Mouse (Mus musculus): ENCODE results near the gene Pex5l. TPM values are rescaled to one million over a fixed set of nuclear protein-coding genes. Genes with fewer than 3 reads are reported as not detected.

The Pex5l gene
- polyA plus RNA-seq, 1 experiment from 2014 or later: 2.9 TPM

DNA sequence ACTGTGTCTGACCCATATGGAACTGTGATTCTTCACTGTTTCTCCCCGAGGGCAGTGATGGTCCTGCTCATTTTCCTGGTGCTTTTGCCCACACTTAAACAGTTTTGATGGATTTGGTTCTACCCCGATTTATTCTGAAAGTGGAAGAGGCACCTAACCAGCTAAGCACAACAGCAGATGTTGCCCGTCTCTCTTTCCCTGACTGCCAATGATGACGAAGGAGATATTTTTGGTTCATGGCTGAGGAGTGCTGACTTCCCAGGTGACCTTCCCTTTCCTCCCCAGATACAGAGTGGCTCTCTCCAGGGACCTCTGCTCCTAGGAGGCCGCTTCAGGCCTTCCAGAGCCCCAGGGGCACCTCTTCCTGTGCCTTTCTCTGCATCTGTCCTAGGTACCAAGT lies 155.2 kb downstream of the Pex5l start:
- Histone ChIP-seq H3K27ac (ENCODE audit: low read length) (no peak overlapping the region), H3K4me2 (ENCODE audit: low read length) (no peak overlapping the region), H3K27me3 (ENCODE audit: control insufficient read depth, insufficient read depth, low read depth, low read length) (no peaks in the 10 kb centered on the region), H3K9me3 (replicated peaks; ENCODE audit: control insufficient read depth, low read length, poor library complexity, severe bottlenecking) (no peaks in the 10 kb centered on the region), H3K4me3 (ENCODE audit: low read depth, low read length) (no peak overlapping the region), H3K36me3 (ENCODE audit: control insufficient read depth, insufficient read depth, low read length) (no peaks in the 10 kb centered on the region), H3K9ac (ENCODE audit: low read depth, low read length) (no peak overlapping the region), H3K4me1 (ENCODE audit: control insufficient read depth, insufficient read depth, low read length) (no peaks in the 10 kb centered on the region; the same call in 1 of the 2 replicates)
- no peak for ATAC-seq
- WGBS: 81% methylated on average over 5 of the region's 5 CpGs

DNA sequence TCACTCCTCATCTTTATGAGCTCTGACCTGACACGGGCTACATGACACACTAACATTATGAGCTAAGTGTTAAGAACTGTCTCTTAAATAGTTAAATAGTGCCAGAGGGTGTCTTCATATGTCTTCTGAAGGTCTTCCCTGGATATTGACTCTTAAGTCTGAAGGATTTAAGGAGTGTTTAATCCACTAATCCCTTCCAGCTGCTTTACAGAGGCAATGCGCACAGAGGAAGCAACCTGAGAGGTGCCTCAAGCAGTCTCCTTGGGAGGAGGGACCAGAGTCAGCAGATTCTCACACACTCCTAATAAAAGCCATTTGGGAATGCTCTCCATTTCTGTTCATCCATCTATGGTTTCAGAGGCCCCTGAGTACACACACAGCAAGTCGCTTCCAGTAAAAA lies 157.9 kb downstream of the Pex5l start:
- ATAC-seq: no peak
- Histone ChIP-seq H3K9ac (ENCODE audit: low read depth, low read length) (no peak overlapping the region), H3K4me2 (ENCODE audit: low read length) (no peak overlapping the region), H3K9me3 (replicated peaks; ENCODE audit: control insufficient read depth, low read length, poor library complexity, severe bottlenecking) (no peaks in the 10 kb centered on the region), H3K4me3 (ENCODE audit: low read depth, low read length) (no peak overlapping the region), H3K27ac (ENCODE audit: low read length) (no peak overlapping the region), H3K36me3 (ENCODE audit: control insufficient read depth, insufficient read depth, low read length) (no peaks in the 10 kb centered on the region), H3K4me1 (ENCODE audit: control insufficient read depth, insufficient read depth, low read length) (no peaks in the 10 kb centered on the region), H3K27me3 (ENCODE audit: control insufficient read depth, insufficient read depth, low read depth, low read length) (no peaks in the 10 kb centered on the region)
- 55% methylated on average over 3 of the region's 3 CpGs for WGBS

DNA sequence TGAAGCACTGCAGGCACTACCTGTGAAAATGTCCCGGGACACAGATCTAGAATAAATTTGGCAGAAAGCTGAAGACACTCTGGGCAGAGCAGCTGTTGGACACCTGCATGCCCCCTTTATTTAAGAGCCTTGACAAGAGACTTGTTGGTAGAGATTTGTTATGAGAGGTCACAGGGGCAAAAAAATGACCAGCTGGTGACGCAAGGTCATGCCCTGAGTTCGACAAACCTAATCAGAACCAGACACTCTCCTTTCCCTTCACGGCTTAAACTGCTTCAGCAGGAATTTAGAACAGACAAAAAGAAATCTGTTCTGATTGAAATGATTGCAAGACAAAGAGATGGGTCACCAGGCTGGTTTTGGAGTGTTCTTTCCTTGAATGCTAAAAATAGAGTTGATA lies 163.1 kb downstream of the Pex5l start:
- no peaks in the 10 kb centered on the region for H3K36me3 ChIP-seq (ENCODE audit: control insufficient read depth, insufficient read depth, low read length)
- WGBS: 66% methylated on average over 4 of the region's 4 CpGs

DNA sequence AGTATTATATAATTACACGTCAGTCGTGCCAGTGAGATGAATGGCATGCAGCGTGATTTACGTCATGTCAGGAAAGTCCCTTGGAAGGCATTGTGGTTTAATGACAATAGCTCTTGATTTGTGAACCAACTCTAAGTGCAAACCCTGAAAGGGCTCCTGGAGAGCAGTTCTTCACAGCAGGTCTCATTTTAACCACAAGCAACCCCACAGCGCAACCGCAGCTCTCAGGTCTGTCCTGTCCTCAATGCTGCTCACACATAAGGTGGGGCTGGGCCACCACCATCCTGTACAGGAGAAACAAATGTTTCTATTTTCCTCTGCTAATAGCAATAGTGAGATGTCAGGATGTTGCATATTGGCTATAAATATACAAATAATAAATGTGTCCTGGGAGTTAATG lies 163.8 kb downstream of the Pex5l start:
- H3K4me3 ChIP-seq (ENCODE audit: low read depth, low read length): no peak overlapping the region
- no peak overlapping the region for H3K9ac ChIP-seq (ENCODE audit: low read depth, low read length)
- WGBS: 36% methylated on average over 6 of the region's 6 CpGs
- H3K9me3 ChIP-seq (replicated peaks; ENCODE audit: control insufficient read depth, low read length, poor library complexity, severe bottlenecking): no peaks in the 10 kb centered on the region
- no peak overlapping the region for H3K27ac ChIP-seq (ENCODE audit: low read length)
- no peak overlapping the region for H3K4me2 ChIP-seq (ENCODE audit: low read length)
- no peak for ATAC-seq
- H3K4me1 ChIP-seq (ENCODE audit: control insufficient read depth, insufficient read depth, low read length): no peaks in the 10 kb centered on the region
- H3K36me3 ChIP-seq (ENCODE audit: control insufficient read depth, insufficient read depth, low read length): no peaks in the 10 kb centered on the region
- no peaks in the 10 kb centered on the region for H3K27me3 ChIP-seq (ENCODE audit: control insufficient read depth, insufficient read depth, low read depth, low read length)

More for the DNA sequence above, 163.1 kb downstream of the Pex5l start:
- Histone ChIP-seq H3K27ac (ENCODE audit: low read length) (no peak overlapping the region), H3K27me3 (ENCODE audit: control insufficient read depth, insufficient read depth, low read depth, low read length) (no peaks in the 10 kb centered on the region), H3K9ac (ENCODE audit: low read depth, low read length) (no peak overlapping the region), H3K4me1 (ENCODE audit: control insufficient read depth, insufficient read depth, low read length) (no peaks in the 10 kb centered on the region), H3K9me3 (replicated peaks; ENCODE audit: control insufficient read depth, low read length, poor library complexity, severe bottlenecking) (no peaks in the 10 kb centered on the region), H3K4me3 (ENCODE audit: low read depth, low read length) (no peak overlapping the region), H3K4me2 (ENCODE audit: low read length) (no peak overlapping the region)
- no peak for ATAC-seq

DNA sequence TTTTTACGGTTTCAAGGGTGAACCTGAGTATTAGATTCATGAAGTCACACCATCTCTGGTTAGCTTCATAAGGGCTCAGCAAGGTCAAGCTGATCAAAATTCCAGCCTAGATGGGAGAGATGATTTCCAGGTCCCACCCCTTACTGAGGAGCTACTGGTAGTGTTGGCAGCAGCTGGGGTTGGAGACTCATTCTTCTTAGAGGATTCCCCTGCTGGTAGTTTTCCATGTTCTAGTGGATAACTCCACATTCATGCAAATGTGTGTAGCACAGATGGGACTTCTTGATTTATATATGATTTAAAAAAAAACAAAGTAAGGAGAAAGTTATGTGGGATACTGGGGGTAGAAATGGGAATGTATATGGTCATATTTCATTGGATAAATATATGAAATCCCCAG lies 172.8 kb downstream of the Pex5l start:
- no peak overlapping the region for H3K9ac ChIP-seq (ENCODE audit: low read depth, low read length)
- no peak overlapping the region for H3K4me3 ChIP-seq (ENCODE audit: low read depth, low read length)
- no peaks in the 10 kb centered on the region for H3K36me3 ChIP-seq (ENCODE audit: control insufficient read depth, insufficient read depth, low read length)
- no peaks in the 10 kb centered on the region for H3K9me3 ChIP-seq (replicated peaks; ENCODE audit: control insufficient read depth, low read length, poor library complexity, severe bottlenecking)
- no peak overlapping the region for H3K4me2 ChIP-seq (ENCODE audit: low read length)
- no peaks in the 10 kb centered on the region for H3K27me3 ChIP-seq (ENCODE audit: control insufficient read depth, insufficient read depth, low read depth, low read length)
- no peak overlapping the region for H3K27ac ChIP-seq (ENCODE audit: low read length)
- no peak for ATAC-seq
- WGBS: 97% methylated on average over 1 of the region's 1 CpGs
- H3K4me1 ChIP-seq (ENCODE audit: control insufficient read depth, insufficient read depth, low read length): no peaks in the 10 kb centered on the region

DNA sequence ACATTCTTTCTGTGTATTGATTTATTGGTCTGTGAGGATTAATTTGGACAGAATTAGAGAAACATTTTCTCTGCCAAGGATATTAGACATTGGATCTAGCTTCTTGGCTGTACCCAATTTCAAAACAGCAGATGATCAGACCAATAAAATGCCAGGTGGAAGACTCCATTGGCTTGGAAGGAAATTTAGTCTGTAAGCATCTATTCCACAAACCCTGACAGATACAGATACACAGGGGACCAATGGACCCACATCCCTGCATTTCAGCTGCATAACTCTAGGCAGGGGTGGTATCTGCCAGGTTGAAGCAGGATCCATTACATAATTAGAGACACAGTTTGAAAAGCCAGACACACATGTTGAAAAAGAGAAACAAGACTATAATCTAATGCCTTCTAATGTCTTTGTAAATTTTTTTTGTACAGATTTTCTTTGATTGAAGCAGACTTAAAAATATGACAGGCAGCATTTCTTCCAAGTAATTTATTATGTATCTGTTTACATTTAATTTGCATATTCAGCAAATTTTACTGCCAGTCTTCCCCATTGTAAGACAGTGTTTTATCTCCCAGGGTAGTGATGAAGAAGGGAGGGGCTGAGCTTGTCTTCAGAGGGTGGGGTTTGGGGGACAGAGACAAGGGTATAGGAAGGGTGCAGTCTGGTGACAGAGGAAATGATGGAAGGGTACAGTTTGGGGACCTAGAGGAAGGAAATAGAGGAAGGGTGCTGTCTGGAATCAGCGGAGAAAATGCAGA lies 174.2 kb downstream of the Pex5l start:
- Histone ChIP-seq H3K4me3 (ENCODE audit: low read depth, low read length) (no peak overlapping the region), H3K27me3 (ENCODE audit: control insufficient read depth, insufficient read depth, low read depth, low read length) (no peaks in the 10 kb centered on the region), H3K4me1 (ENCODE audit: control insufficient read depth, insufficient read depth, low read length) (no peaks in the 10 kb centered on the region), H3K9me3 (replicated peaks; ENCODE audit: control insufficient read depth, low read length, poor library complexity, severe bottlenecking) (no peaks in the 10 kb centered on the region), H3K36me3 (ENCODE audit: control insufficient read depth, insufficient read depth, low read length) (no peaks in the 10 kb centered on the region), H3K9ac (ENCODE audit: low read depth, low read length) (no peak overlapping the region), H3K27ac (ENCODE audit: low read length) (no peak overlapping the region), H3K4me2 (ENCODE audit: low read length) (no peak overlapping the region)
- 88% methylated on average over 1 of the region's 1 CpGs for WGBS
- ATAC-seq: no peak

DNA sequence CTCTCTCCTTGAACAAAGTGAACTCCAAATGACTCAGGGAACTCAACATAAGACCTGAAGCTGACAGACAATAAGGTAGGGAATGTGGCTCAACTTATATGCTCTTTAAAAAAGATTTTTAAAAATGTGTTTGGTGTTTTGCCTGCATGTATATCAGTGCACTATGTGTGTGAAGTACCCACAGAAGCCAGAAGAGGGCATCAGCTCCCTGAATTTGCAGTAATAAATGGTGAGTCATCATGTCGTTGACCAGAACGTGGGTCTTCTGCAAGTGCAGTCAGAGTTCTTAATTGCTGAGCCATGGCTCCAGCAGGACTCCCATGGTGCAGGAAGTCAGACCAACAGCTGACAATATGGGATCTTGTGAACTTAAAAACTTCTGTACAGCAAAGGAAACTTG lies 177.5 kb downstream of the Pex5l start:
- H3K4me1 ChIP-seq (ENCODE audit: control insufficient read depth, insufficient read depth, low read length): no peaks in the 10 kb centered on the region
- no peaks in the 10 kb centered on the region for H3K9me3 ChIP-seq (replicated peaks; ENCODE audit: control insufficient read depth, low read length, poor library complexity, severe bottlenecking)
- H3K9ac ChIP-seq (ENCODE audit: low read depth, low read length): no peak overlapping the region
- no peak overlapping the region for H3K4me3 ChIP-seq (ENCODE audit: low read depth, low read length)
- no peaks in the 10 kb centered on the region for H3K36me3 ChIP-seq (ENCODE audit: control insufficient read depth, insufficient read depth, low read length)
- H3K4me2 ChIP-seq (ENCODE audit: low read length): no peak overlapping the region
- H3K27ac ChIP-seq (ENCODE audit: low read length): no peak overlapping the region
- 3% methylated on average over 2 of the region's 2 CpGs for WGBS
- no peaks in the 10 kb centered on the region for H3K27me3 ChIP-seq (ENCODE audit: control insufficient read depth, insufficient read depth, low read depth, low read length)
- ATAC-seq: no peak

DNA sequence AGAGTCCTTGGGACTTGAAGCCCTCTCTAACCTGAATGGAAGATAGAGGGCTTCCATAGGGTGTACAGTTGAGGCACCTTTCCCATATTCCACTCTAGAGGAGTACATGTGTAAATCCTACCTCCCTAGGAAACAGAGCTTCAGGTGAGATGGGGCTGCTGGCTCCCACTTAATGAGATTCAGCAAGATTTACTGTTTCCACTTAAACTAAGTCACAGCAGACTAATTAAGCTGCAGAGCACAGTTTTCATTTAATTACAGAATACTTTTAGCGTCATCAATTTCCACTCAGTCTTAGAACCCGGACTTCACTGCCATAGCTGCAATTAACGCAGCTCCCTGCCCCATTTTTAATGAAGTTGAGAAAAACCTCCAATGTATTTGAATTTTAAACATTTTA lies 181.6 kb downstream of the Pex5l start:
- ATAC-seq: 0 out of 2 replicates have a peak, but pooled peaks have one; percentile 42
- Histone ChIP-seq H3K36me3 (ENCODE audit: control insufficient read depth, insufficient read depth, low read length) (no peaks in the 10 kb centered on the region), H3K9ac (ENCODE audit: low read depth, low read length) (no peak overlapping the region), H3K4me1 (ENCODE audit: control insufficient read depth, insufficient read depth, low read length) (no peaks in the 10 kb centered on the region), H3K9me3 (replicated peaks; ENCODE audit: control insufficient read depth, low read length, poor library complexity, severe bottlenecking) (no peaks in the 10 kb centered on the region), H3K27me3 (ENCODE audit: control insufficient read depth, insufficient read depth, low read depth, low read length) (no peaks in the 10 kb centered on the region), H3K27ac (ENCODE audit: low read length) (no peak overlapping the region), H3K4me2 (ENCODE audit: low read length) (no peak overlapping the region), H3K4me3 (ENCODE audit: low read depth, low read length) (no peak overlapping the region)
- 67% methylated on average over 3 of the region's 3 CpGs for WGBS

DNA sequence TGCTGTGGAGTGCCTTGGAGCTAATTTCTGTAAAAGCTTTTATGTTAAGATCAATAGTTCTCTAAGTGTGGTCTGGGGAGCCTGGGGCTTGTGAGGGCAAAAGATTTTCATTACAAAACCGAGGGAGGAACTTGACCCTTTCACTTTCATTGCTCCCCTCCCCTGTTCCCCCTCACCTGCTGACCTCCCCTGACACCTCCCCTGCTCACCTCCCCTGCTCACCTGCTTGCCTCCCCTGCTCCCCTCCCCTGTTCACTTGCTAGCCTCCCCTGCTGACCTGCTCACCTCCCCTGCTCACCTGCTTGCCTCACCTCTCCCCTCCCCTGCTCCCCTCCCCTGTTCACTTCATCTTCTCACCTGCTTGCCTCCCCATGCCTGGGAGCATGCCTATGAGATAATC lies 191.7 kb downstream of the Pex5l start:
- Histone ChIP-seq H3K27ac (ENCODE audit: low read length) (no peak overlapping the region), H3K4me3 (ENCODE audit: low read depth, low read length) (no peak overlapping the region), H3K36me3 (ENCODE audit: control insufficient read depth, insufficient read depth, low read length) (no peaks in the 10 kb centered on the region; the same call in 1 of the 2 replicates), H3K27me3 (ENCODE audit: control insufficient read depth, insufficient read depth, low read depth, low read length) (no peaks in the 10 kb centered on the region), H3K9me3 (replicated peaks; ENCODE audit: control insufficient read depth, low read length, poor library complexity, severe bottlenecking) (no peaks in the 10 kb centered on the region; the same call in 1 of the 2 replicates), H3K4me1 (ENCODE audit: control insufficient read depth, insufficient read depth, low read length) (no peaks in the 10 kb centered on the region), H3K4me2 (ENCODE audit: low read length) (no peak overlapping the region), H3K9ac (ENCODE audit: low read depth, low read length) (no peak overlapping the region)
- ATAC-seq: peak; percentile 32; the same call in 1 of the 2 replicates
- 12% methylated on average over 1 of the region's 1 CpGs for WGBS
